Mouse (Mus musculus) layer of hippocampus, adult 9-11 months (tissue): ENCODE measurements at regions not wholly inside any gene's neighbourhood (a gene's known extent, or its start where the extent isn't known, plus 50 kb on each side); places are given as distances from the start of the nearest gene placed in this dataset.

ENCODE experiments used
- DNase-seq: peaks from one replicate; pipeline ENCODE4 v3.0.0; 2022

GRCm38 (mm10) chr1:126916369-126916768, 85.8 kb upstream of the Nckap5 start:
- DNase-seq: no peak

- DNase-seq: no peak
Measured at GRCm38 (mm10) chr1:126911277-126912060, 80.9 kb upstream of the Nckap5 start.

- no peak for DNase-seq
Measured at GRCm38 (mm10) chr1:126907417-126907816, 76.8 kb upstream of the Nckap5 start.

GRCm38 (mm10) chr1:126898484-126898883, 67.9 kb upstream of the Nckap5 start:
- DNase-seq: no peak

GRCm38 (mm10) chr1:126896895-126897294, 66.3 kb upstream of the Nckap5 start:
- no peak for DNase-seq

GRCm38 (mm10) chr1:126880801-126881200, 50.2 kb upstream of the Nckap5 start:
- no peak for DNase-seq
